Mouse (Mus musculus): ENCODE results near the gene Phkb.

Gene Phkb

DNA sequence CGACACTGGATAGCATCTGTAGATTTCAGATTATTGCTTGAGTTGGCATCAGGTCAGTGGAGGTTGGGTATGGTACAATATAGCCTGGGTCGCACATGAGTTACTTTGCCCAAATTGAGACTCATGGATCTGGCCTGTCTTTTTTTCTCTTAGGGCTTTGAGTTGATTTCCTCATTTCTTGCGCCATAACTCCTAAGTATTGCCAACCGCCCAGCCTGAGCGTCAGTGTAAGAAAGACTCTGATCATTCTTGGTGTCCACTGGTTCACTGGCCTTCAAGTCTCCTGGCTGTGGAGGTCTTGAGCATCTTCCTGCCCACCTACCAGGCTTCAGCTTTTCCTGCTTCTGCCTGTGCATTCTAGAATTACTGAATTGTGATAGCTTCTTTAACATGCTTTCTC lies 104.1 kb downstream of the Phkb start:
- no peak for DNase-seq (ENCODE audit: low spot score in 2 of 2)

DNA sequence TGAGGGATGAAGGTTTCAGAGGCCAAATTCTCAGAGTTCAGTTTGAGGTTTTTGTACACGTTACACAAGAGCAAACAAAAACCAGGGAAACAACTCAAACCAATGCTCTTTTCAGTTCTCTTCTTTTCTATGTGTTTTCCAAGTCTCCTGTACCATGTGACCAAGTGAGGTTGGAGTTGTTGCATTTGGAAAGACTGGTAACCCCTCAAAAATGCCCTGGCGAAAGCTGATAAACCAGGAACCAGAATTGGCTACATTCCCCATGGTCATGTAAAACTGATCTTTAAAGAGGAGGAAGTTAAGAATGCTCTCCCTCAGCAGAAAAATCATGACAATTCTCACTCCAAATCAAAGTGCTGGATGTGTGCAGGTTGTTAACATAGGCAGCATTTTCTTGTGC lies 117.6 kb downstream of the Phkb start:
- no peak for DNase-seq (ENCODE audit: low spot score in 2 of 2)

DNA sequence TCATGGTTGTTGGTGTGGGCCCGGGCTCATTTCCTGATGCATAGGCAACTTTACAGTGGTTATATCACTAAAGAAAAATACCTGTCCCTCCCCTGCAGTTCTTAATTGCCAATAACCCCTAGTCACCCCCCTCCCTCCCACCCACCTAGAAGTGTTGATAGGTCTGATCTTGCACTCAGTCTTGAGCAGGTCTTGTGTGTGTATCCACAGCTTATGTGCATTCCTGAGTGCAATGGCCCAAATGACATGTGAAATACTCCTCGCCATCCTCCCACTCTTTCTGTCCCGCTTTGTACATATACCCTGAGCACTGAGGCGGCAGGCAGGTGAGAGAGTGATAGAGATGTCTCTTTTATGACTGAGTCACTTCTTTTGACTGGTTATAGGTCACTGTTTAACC lies 119.1 kb downstream of the Phkb start:
- no peak for DNase-seq (ENCODE audit: low spot score in 2 of 2)

DNA sequence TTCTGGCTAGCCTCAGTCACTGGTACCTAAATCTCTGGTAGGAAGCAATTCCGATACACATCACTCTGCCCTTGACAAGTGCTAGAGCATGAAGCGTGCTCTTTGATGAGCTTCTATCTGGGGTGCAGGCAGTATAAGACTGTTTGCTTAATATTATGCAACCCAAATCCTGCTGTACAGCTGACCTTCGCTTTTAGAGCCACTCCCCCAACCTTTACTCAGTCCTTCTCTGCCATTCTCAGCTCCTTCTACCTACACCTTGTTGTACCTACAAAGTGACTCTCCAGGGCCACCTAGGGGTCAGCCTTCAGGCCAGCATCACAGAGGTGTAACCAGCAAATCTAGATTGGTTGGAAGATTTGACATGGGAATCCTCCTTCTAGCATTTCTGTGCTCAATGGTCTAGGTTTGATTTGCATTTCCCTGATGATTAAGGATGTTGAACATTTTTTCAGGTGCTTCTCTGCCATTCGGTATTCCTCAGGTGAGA lies 136.9 kb downstream of the Phkb start:
- no peak for DNase-seq (ENCODE audit: low spot score in 2 of 2)

DNA sequence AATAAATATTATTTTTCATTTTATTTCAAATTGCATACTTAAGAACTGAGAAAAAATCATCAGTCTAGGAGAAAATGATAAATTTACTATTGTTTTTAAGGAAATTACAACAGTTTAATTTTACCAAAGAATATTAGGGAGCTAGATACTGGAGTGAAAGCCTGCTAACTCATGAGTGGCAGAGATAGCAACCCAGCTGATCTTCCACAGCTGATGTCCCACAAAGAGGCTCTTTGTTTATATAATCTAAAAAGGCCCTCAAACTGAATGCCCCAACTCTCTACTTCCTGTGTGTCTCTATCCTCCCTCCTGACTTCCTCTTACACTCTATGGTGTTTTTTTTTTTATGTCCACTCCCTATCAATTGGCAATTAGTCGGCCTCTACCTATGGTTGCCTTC lies 152.2 kb downstream of the Phkb start:
- no peak for DNase-seq (ENCODE audit: low spot score in 2 of 2)

DNA sequence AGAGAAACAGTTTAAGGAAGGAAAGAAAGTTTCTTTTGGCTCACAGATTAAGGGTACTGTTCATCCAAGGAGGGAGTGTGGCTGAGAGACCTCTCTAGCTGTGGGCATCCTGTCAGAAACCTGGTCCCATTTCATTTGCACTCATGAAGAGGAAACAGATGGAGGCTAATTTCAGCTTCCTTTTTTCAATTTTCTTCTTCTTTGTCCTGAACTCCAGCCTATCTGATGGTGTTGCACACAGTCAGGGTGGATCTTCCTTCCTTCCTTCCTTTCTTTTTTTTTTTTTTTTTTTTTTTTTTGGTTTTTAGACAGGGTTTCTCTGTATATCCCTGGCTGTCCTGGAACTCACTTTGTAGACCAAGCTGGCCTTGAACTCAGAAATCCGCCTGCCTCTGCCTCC lies 152.9 kb downstream of the Phkb start:
- DNase-seq (ENCODE audit: low spot score in 2 of 2) = no peak

DNA sequence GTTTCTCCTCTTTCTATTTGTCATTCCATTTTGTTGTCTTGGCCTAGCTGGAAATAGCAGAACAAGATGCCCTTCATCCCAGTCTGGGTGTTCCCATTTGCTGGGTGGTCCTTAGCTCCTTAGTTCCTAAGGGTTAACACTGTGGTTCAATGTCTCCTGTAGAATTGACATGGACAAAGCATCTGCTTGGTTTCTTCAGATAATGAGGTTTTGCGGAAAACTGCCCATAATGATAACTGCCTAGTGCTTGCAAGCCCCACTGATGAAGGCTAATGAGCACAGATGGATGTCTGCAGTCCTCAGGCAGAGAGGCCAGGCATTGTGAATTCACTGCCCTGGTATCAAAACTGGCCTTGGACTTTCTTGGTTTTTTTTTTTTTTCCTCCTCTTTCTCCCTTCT lies 155.2 kb downstream of the Phkb start:
- no peak for DNase-seq (ENCODE audit: low spot score in 2 of 2)

DNA sequence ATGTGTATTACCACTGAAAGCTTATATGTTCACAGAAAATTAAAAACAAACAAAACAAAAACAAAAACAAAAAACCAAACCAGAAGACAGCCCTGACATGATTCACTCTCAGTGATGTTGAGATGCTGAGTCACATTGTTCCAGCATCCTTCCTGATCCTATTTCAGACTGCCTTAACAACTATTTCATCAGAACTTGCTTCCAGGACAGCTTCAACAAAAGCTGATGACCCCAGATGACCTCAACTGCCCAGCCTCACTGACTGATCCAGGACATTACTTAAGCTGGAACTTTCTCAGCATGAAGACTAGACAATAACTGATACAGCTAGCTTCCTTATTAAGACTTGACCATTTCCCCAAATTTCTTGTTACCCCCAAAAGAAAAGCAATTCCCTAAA lies 165.7 kb downstream of the Phkb start:
- no peak for DNase-seq (ENCODE audit: low spot score in 2 of 2)

DNA sequence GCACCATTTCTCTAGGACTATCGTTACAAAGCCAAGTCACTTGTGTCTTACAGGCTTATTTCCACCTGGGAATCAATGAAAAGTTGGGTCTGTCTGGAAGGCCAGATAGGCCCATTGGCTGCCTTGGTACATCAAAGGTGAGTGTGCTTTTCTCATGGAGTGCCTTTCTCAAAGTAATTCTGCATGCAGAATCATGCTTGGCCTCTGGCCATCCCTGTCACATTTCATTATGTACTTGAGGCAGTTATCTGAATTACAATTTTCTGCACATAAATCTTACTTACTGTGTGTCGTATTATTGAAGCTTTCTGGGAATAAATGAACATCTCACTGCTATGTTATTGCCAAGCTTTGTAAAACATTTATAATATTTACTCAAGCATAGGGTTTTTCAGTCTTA lies 176.0 kb downstream of the Phkb start:
- no peak for DNase-seq (ENCODE audit: low spot score in 2 of 2)

DNA sequence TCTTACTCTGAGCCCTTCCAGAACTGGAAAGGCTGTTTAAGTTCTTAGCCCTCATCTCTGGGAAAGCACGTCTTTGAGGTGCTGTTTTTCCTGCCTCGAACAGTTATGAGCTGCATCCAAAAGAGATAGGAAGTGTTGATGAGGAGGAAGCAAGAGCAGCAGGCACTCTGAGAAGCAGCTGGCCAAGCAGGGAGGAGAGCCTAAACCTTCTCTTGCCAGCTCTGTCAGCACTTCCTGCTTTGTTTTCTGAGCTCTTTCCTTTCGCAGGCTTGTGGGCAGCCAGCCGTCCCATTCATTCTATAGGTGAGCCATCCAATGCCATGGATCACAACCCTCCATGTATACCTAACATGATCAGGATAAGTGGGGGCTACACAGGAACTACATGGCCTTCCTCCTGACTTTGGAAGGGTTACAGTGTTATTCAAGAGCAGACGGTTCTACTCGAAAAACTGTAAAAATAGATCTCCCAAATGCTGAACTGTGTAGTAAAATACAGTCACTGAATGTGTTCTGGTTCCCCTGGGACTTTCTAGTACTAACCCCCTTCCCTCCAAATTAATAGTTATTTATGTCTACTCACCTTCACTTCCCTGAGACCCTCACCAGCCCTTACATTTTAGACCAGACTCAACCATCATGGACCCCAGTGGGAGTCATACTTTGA lies 188.0 kb downstream of the Phkb start:
- DNase-seq (ENCODE audit: low spot score in 2 of 2) = no peak

DNA sequence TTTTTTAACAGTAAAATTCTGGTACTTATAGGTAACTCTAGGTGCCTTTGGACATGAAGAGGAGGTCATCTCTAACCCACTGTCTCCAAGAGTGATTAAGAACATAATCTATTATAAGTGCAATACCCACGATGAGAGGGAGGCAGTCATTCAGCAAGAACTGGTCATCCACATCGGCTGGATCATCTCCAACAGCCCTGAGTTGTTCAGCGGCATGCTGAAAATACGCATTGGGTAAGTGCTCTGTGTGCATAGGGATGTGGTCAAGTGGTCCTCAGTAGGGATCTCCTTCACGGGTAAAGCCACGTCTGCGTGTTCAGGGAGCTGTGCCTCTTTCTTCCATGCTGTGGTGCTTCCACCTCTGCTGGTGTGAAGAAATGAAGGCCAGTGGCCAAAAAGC lies 188.7 kb downstream of the Phkb start:
- DNase-seq (ENCODE audit: low spot score in 2 of 2) = no peak

DNA sequence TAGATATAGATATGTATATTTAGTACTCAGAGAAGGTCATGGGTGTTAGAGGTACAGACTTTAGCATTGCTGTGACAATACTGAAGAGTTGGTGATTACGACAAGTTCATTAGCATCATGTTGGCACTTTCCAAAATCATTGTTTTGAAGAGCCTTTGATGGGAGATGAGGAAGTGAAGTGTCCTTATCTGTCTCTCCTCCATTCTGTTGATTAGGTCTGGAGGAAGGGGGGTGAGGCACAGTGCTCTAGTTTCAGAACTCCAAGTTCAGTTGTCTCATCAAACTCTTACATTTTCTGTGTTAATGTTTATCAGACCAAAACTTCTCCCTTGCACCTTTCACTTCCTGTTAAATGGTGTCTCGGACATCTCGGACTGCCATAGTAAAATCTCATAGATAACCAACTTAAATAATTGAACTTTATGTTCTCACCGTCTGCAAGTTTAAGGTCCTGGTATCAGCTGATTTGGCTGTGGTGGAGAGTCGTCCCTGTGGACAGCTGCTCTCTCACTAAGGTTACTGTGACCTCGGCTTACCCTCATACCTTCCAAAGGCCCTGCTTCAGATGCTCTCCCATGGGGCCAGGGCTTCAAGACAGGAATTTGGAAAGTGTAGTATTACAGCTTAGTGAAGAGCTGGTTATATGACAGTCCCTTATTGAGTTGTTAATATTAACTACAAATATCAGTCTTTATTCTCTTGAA lies 194.1 kb downstream of the Phkb start:
- no peak for DNase-seq (ENCODE audit: low spot score in 2 of 2)

DNA sequence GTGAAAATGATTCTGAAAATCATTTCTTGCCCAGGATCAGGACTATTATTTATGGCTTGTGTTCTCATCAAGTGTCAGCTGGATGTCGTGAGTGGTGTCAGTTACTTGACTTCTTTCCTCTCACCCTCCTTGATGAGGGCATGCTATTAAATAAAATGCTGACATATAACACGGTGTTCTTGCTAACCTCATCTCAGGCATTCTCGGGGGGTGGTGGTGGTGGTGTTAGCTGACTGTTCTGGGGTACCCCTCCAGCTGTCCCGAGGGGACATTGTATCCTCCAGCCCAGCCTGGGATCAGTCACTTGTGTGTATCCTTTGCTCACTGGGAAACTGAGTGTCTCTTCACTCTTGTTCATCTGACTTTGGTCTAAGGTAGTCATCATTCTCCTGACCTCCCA lies 194.6 kb downstream of the Phkb start:
- DNase-seq (ENCODE audit: low spot score in 2 of 2) = no peak

DNA sequence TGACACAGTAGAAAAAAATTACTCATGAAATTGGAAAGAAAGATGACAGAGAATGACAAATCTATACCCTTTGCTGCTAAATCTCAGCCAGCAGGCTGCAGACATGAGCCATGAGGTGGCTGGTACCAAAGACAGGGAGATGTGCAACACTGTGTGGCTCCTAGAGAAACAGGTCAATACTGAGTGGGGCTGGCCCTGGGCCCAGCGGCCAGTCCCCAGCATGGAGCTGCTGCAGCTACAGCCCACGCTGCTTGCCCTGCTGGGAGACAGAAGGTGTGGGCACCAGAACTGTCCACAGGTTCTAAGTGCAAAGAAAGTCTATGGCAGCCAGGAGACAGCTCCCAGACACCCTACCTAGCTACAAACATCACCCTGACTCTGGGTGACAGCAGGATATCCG lies 197.7 kb downstream of the Phkb start:
- no peak for DNase-seq (ENCODE audit: low spot score in 2 of 2)

DNA sequence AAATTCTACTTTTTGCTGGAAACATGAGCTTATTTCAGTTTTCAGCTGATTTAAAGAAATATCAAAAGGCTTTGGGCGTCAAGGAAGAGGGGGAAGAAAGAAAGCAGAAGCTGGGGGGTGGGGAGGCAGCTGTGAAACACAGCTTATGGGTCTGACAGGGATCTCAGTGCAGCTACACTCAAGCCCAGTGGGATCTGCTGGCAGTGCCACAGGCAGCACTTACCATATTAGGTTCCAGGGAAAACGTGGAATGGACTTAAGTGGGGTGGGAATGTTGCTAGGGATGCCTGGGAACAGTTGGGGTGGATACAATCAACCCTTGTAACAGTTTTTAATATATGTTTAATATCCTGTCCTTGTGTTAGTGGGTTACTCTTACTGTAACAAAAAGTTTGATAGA lies 201.3 kb downstream of the Phkb start:
- no peak for DNase-seq (ENCODE audit: low spot score in 2 of 2)

DNA sequence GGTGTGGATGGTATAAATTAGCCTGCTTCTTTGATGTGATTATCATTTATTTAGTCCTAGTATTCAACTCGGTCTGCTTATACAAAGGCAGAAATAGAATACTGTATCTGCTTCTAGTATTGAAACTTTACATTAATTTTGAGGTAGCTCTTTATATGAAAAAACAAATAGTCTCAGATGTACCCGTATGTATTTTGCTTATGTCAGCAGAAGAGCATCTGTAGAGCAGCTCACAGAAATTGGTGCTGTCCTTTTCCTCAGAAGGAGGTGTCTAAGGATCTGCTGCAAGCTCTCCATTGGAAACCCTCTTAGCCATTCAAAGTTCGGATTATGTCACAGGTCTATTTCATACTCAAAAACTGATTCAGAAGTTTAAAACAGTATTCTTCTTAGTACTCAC lies 210.1 kb downstream of the Phkb start:
- no peak for DNase-seq (ENCODE audit: low spot score in 2 of 2)

DNA sequence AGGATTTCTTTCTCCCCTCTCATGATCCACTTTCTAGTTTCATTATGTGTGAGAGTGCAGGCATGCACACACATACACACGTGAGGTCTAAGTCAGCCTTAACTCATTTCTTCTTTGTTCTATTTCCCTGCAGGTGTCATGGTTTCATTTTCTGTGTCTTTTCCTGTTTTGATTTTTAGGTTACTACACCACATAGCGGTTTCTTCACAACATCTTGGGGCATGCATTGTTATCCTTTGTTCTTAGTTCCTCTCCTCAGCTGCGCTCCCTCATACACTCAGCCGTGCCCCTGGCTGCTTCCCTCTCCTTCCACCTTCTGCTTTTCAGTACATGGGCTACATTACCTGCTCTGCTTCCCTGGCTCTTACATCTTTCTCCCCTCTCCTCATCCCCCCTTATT lies 211.2 kb downstream of the Phkb start:
- DNase-seq (ENCODE audit: low spot score in 2 of 2) = no peak

DNA sequence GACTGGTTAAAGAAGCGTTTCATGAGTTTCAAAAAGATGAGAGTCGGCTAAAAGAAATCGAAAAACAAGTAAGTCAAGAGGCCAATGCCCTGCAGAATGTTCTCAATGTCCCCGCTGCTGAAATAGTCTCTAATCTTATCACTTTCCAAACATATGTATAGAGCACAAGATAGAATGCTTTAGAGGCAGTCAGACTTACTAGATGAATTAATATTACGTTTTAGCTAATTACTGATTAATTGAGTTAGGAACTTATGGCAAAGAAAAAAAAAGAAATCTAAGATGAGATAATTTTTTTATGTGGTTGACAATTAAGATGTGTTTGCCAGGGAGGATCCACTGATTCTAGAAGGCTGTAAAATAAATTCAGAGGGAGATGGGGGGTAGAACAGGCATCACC lies 217.9 kb downstream of the Phkb start:
- no peak for DNase-seq (ENCODE audit: low spot score in 2 of 2)

DNA sequence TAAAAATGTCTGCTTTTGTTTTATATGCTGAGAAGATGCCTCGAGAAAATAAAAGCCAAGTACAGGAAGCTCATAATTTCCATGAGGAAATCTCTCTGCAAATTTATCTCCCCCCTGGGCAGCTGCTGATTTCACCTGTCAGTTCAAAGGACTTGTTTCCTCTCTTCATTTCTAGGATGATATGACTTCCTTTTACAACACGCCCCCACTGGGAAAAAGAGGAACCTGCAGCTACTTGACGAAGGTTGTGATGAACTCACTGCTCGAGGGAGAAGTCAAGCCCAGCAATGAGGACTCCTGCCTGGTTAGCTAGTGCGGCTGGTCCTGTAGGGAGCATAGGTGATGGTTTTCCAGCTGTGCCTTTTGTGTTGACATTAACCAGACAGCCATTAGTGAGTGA lies 218.4 kb downstream of the Phkb start:
- DNase-seq (ENCODE audit: low spot score in 2 of 2) = no peak

DNA sequence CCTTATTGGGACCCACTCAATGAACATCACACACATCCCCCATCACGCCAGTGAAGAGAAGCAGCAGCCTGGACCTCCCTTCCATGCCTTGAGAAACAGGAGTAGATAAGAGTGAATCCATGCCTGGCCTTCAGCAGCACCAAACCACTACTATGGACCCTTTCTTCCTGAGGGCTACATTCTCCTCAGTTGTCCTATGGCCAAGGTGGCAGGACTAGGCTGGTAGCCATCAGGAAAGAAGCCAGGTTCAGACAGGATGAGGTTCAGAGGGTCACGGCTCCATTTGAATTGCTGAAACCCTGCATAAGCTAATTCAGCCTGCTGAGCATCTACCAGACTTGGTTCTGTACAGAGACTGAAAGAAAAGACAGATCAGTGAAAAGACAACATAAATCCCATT lies 222.7 kb downstream of the Phkb start:
- no peak for DNase-seq (ENCODE audit: low spot score in 2 of 2)

DNA sequence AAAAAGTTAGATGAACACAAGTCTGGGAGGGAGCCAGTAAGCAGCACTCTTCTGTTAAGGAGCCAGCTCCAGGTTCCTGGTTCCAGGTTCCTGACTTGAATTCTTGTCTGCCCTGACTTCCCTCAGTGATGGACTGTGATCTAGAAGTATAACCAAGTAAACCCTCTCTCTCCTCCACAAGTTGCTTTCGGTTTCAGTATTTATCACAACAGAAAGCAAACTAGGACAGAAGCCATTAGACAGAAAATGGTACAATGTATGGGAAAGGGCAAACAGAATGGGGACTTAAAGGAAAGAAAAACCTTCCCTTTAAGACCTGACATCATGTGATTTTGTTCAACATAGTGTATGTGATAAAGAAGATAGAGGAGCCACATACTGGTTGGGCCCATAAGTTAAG lies 238.7 kb downstream of the Phkb start:
- DNase-seq (ENCODE audit: low spot score in 2 of 2) = no peak

DNA sequence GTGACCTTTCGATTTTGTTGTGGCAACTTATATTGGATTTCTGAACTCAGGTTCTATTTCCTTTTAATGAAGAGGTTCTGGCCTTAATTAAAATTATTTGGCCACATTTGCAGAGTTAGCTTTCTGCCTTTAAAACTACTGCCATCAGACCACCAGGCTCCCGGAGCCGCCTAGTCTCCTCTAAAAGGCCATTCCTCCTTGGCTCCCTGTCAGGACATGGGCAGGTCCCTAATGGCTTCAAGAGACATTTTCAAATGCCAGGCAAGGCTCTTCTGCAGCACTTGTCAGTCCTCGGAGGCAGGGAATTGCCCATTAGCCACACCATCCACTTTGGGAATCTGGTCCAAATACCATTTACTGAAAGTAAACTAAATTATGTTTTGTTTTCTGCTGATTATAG lies 242.6 kb downstream of the Phkb start:
- DNase-seq (ENCODE audit: low spot score in 2 of 2) = peak in 1 of 2 experiments; percentile 28

DNA sequence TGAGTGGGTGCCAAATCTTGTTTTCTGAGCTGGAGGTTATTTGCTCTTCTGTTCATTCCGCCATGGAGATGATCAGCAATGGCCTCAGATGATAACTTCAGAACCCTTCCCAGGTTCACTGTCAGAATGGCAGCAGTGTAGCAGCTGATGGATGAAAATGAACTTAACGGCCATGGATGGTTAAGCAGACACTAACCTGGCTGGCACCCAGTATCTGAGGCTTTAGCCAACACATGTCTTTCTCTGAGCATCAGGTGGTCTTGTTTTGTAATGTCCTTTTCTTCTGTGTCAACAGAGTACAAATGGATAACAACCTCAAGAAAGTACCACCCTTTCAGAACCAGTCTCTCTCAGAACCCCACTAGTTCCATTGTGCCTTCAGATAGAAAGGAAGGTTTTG lies 246.0 kb downstream of the Phkb start:
- peak in 1 of 2 experiments; percentile 26 for DNase-seq (ENCODE audit: low spot score in 2 of 2)

DNA sequence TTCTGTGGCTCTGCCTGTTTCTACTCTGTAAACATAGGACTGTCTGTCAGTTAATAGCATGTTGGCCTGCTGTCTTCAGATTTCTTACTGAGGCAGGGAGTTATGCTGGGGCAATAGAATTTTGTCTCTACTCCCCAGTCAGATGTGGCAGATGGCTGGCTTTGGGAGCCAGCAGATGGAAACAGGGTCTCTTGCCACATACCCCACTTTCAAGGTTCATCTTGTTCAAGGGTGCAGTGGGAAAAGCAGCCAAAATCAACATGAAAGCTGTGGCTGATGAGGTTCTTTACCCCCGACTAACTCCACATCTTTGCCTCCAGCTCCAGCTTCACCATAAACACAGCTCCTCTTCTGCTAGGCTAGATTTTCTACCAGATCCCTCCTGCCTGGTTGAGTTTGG lies 246.7 kb downstream of the Phkb start:
- DNase-seq (ENCODE audit: low spot score in 2 of 2) = peak in 1 of 2 experiments; percentile 16
